Mouse (Mus musculus) telencephalon, adult 2 months (tissue): ENCODE measurements around the gene Cbarp.

Source experiments
- DNase-seq: peaks from one replicate; pipeline ENCODE4 v3.0.0-alpha.2; 2011; ENCODE audit warnings: low read depth, low spot score

Gene Cbarp

DNA sequence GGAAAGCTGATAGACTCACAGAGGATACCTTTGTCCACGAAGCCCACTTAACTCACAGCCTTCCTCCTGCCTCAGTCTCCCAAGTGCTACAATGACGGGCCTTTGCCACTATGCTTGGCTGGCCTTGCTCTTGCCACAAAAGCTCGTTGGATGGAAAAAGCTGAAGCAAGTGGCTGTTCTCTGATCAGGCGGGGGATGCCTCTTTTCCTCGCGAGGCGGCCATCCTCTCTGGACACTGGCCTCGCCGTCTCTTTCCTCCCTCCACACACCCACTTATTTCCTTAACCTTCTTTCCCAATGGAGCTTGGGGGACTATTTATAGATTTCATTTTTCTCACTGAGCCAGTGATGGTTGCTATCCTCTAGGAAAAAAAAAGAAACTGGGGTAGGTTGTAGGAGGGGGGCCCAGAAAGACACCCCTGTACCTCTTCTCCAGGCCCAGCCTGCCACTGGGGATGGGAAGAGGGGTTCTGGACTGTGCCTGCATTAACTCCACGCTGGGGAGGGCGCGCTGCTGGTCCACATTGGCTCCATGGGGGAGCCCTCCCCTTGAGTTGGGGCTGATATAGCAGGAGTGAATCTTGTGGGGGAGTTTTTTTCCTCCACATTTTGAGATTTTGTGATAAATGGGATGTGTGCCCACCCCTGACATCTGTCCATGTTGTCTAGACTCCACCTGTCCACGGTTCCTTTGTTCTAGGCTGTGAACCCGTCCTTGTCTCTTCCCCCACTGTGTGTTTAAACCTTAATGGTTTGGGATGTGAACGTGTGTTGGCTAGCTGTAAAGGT lies 16.7 kb upstream of the Cbarp start:
- DNase-seq = no peak

DNA sequence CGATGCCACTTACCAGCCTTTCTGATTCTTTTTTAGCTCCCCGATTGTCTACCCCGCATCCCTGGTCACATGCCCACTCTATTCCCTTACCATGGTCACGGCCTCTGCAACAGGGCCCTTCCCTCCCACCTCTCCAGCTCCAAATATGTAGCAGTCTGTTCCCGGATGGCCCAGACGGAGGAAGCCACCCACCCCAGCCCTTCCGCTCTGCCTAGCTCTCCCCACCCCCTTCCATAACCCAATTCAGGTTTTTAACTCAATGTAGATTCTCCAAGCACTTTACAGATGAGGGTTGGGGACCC lies 16.1 kb upstream of the Cbarp start:
- DNase-seq = no peak

DNA sequence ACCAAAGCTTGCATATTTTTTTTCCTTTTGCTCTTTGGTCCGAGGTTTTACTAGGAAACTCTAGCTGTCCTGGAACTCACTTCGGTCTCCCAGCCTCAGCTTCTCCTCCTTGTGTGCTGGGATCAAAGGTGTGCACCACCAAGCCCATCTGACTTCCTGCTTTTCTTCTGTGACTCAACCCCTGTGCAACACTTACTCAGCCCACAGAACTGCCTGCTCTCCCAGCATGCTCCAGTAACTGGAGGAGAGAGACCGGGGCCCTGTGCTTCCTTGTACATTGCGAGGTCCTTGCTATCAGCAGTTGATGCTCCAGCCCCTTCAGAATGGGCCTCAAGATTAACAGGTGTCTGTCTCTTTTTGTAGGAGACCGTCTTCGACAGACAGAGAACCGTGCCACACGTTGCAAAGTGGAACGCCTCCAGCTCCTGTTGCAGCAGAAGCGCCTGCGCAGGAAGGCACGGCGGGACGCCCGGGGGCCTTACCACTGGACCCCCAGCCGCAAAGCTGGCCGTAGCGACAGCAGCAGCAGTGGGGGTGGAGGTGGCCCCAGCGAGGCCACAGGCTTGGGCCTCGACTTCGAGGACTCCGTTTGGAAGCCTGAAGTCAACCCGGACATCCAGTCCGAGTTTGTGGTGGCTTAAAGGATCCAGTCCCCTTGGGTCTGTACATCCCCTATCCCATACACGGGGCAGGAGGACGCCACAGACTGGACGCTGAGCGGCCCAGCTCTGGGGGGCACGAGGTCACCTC lies 15.5 kb upstream of the Cbarp start:
- DNase-seq = no peak

DNA sequence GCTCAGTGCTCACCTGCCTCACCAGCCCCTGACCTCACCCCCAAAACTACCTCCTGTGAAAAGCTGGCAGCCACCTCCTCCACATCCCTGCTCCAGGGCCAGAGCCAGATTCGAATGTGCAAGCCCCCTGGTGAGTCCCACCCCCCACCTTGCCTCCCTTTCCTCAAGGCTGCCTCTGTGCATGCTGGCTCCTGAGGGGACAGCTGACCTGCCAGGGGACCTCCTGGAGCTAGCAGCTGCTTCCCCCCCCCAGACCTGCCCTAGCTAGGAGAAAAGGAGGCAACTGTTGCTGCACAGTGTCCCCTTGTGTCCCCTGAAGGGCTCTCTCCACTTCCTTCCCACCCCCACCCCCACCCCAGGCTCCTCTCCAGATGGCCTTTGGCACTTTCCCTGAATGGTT lies 14.6 kb upstream of the Cbarp start:
- no peak for DNase-seq

DNA sequence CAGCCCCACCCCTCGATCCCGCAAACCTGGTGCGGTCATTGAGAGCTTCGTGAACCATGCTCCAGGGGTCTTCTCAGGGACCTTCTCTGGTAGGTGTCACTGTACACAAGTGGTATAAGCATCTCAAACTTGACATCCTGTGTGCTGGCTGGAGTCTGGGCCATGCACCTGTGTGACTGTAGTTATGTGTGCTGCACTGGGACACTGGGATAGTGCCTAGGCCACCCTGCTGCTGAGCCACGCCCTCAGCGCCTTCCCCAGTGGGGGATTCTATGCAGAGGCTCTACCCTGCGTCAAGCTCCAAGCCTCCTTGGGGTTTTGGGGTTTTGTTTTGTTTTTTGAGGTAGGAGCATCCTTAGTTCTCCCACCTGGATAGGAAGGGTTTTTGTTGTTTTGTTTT lies 13.7 kb upstream of the Cbarp start:
- DNase-seq = no peak

GRCm38 (mm10) chr10:80153713-80154112 lies 13.1 kb upstream of the Cbarp start:
- no peak for DNase-seq

- no peak for DNase-seq
Measured at GRCm38 (mm10) chr10:80152873-80153260, 12.2 kb upstream of the Cbarp start.

GRCm38 (mm10) chr10:80152071-80152872 lies 11.6 kb upstream of the Cbarp start:
- no peak for DNase-seq

DNA sequence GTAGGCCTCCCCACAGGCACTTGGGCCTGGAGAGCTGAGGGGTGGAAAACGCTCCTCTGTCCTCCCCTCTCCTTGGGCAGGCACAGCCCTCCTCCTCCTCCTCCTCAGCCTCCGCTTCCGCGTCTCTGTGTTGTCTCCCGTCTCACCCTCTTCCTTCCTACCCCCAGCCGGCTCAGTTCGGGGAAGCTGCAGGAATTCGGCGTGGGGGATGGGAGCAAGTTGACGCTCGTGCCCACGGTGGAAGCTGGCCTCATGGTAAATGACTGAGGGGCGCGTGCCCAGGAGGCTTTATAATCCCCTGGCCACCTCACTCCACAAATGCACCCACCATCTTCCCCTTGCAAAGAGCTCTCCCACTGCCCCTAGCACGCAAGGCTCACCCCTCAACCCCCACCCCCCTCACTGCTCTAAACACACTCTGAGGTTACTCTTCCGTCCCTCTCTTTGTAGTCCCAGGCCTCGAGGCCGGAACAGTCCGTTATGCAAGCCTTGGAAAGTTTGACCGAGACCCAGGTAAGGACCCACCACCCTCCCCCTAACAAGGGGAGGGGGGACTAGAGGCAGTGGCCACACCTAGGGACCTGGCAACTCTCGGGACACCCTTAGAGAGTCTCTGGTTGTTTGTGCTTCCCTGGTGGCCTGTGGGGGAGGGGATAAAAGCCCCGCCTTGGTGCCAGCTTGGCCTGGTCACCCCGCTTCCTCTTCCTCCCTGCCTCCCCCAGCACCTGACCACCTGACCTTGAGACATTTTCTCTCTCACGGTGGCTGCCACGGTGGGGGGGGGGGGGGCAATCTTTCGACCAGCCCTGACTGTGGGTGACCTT lies 10.8 kb upstream of the Cbarp start:
- no peak for DNase-seq

- no peak for DNase-seq
Measured at GRCm38 (mm10) chr10:80150226-80151210, 9.9 kb upstream of the Cbarp start.

- peak; percentile 98 for DNase-seq
Measured at GRCm38 (mm10) chr10:80149291-80150225, 8.9 kb upstream of the Cbarp start.

GRCm38 (mm10) chr10:80148610-80149290 lies 8.1 kb upstream of the Cbarp start:
- peak; percentile 81 for DNase-seq

- DNase-seq = no peak
Measured at GRCm38 (mm10) chr10:80147719-80148601, 7.3 kb upstream of the Cbarp start, which contains the start of gene Midn. Gene Midn (plus strand): TSS chr10:80148272.

DNA sequence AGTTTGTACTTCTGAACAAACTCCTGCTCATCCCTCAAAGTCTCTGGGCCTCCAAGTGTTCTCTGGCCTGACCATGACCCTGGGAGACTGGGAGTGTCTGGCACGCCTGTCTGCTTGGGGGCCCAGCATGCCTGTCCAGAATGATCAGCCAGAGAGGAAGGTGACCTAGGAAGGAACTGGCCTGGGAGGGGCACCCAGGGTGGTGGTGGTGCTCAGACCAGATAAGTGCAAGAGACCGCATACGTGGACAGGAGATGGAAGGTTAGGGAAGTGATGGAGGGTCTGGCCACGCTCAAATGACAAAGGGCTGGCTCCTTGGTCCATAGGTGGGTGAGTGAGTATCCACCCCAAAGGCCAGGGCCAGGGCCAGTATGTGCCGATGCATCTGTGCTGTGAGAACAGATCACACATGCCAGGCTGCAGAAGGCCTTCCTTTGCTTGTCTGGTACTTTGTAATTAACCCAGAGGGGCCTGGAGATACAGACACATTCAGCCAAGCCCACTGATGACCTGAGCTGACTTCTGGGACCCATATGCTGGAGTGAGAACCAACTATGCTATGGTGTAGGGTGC lies 6.6 kb upstream of the Cbarp start:
- no peak for DNase-seq

DNA sequence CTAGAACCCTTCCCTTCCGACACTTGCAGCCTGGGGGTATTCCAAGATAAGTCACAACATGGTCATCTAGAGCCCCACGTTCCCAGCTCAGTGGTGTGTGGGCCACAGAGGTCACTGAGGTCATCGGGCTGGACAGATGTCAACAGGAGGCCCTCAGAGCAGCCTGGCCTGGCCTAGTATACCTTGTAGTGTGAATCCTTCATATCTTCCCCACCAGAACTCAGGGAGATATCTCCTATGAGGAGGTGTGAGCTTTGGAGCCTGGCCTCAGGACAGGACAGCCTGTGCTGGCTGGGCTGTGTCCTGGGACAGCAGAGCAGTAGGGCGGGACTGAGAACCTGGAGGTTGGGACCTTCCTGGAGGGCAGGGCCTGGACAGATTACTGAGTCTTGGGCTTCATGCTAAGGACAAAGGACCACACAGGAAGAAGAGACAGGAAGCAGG lies 6.0 kb upstream of the Cbarp start:
- no peak for DNase-seq

DNA sequence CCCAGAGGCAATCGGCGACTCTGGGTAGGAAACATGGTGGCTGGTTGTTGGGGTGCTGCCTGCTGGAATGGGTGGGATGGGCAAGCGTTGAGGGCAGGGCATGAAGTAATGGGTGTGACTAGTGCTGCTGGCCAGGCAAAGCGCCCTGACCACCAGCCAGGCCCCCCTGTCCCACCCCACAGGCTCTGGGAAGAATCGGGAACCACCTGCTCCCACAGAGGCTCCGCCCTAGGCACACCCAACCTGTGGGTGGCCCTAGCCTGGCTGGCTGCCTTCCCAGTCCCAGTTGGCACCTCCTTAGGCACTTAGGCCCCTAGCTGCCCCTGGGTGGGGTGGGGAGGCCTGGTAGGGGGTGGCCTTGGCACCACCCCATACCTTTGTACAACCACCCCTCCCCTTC lies 5.3 kb upstream of the Cbarp start:
- DNase-seq = no peak
